Mouse (Mus musculus) cerebellum, postnatal 36 days (tissue): ENCODE data around the gene Csnk2b.
"Not testable (repeated sequence)": the region's sequence is repeated elsewhere in the genome, so short reads cannot be mapped to it uniquely, and the experiment has no call there.

Source experiments
- DNase-seq, 2 experiments: peaks; one replicate each; pipeline ENCODE4 v3.0.0; 2021 to 2022; ENCODE audit warnings: mixed read lengths in 2 of 2

Csnk2b gene

GRCm38 (mm10) chr17:35152121-35152520 is 30.3 kb upstream of the Csnk2b start:
- DNase-seq: no peak

- DNase-seq: no peak
Observed at GRCm38 (mm10) chr17:35147922-35148639, 26.2 kb upstream of the Csnk2b start.

- no peak for DNase-seq
Observed at GRCm38 (mm10) chr17:35147348-35147747, 25.5 kb upstream of the Csnk2b start.

- no peak for DNase-seq
Observed at GRCm38 (mm10) chr17:35146139-35146538, 24.3 kb upstream of the Csnk2b start.

- no peak for DNase-seq
Observed at GRCm38 (mm10) chr17:35141971-35142370, 20.1 kb upstream of the Csnk2b start.

GRCm38 (mm10) chr17:35140490-35140996 is 18.7 kb upstream of the Csnk2b start:
- DNase-seq: no peak

- DNase-seq: no peak
Observed at GRCm38 (mm10) chr17:35139269-35139668, 17.4 kb upstream of the Csnk2b start.

- DNase-seq: no peak
Observed at GRCm38 (mm10) chr17:35135591-35136320, 13.9 kb upstream of the Csnk2b start.

GRCm38 (mm10) chr17:35134801-35135590 is 13.1 kb upstream of the Csnk2b start, which contains the start of gene Bag6:
Gene Bag6 (plus strand): TSS chr17:35135178.
- peak; percentile 92 to 94 for DNase-seq

GRCm38 (mm10) chr17:35133517-35133916 is 11.7 kb upstream of the Csnk2b start:
- DNase-seq: no peak

- DNase-seq: no peak
Observed at GRCm38 (mm10) chr17:35132174-35132560, 10.3 kb upstream of the Csnk2b start.

GRCm38 (mm10) chr17:35131500-35132173 is 9.8 kb upstream of the Csnk2b start, which contains the start of gene Apom:
Gene Apom (minus strand): TSS chr17:35132050.
- no peak for DNase-seq

- DNase-seq: no peak
Observed at GRCm38 (mm10) chr17:35131038-35131437, 9.2 kb upstream of the Csnk2b start.

- no peak for DNase-seq
Observed at GRCm38 (mm10) chr17:35128996-35129395, 7.1 kb upstream of the Csnk2b start.

GRCm38 (mm10) chr17:35127017-35127416 is 5.2 kb upstream of the Csnk2b start:
- DNase-seq: no peak

GRCm38 (mm10) chr17:35126206-35126611 is 4.4 kb upstream of the Csnk2b start, which contains the start of gene D17H6S53E:
Gene D17H6S53E (plus strand): TSS chr17:35126373.
- peak; percentile 63 to 69 for DNase-seq

- DNase-seq: no peak
Observed at GRCm38 (mm10) chr17:35125578-35125977, 3.7 kb upstream of the Csnk2b start.

GRCm38 (mm10) chr17:35125081-35125480 is 3.2 kb upstream of the Csnk2b start:
- DNase-seq: no peak

GRCm38 (mm10) chr17:35124261-35124896 is 2.5 kb upstream of the Csnk2b start:
- DNase-seq: not testable (repeated sequence)

- not testable (repeated sequence) for DNase-seq
Observed at GRCm38 (mm10) chr17:35123287-35123686, 1.4 kb upstream of the Csnk2b start.

- peak; percentile 94 to 97 for DNase-seq
Observed at GRCm38 (mm10) chr17:35121143-35121799, 582 bp downstream of the Csnk2b start, which contains the start of gene Gpank1. Gene Gpank1 (plus strand): TSS chr17:35121455.
